Mouse (Mus musculus): ENCODE data around the gene Smyd5.
"Not testable (repeated sequence)": the region's sequence is repeated elsewhere in the genome, so short reads cannot be mapped to it uniquely, and the experiment has no call there.

Smyd5 gene

DNA sequence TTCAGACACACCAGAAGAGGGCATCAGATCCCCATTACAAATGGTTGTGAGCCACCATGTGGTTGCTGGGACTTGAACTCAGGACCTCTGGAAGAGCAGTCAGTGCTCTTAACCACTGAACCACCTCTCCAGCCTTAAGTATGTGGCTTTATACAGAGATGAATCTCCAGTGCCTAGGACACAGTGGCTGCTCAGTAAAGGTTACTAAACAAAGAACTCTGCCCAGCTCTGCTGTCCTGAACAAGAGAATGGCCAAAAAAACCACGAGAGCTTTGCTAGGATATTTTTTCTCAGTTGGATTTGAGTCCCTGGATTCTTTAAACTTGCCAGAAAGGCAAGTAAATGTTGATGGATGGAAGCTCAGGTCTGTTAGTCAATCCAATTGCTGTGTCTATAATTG is 18.4 kb downstream of the Smyd5 start:
- not testable (repeated sequence) for DNase-seq

DNA sequence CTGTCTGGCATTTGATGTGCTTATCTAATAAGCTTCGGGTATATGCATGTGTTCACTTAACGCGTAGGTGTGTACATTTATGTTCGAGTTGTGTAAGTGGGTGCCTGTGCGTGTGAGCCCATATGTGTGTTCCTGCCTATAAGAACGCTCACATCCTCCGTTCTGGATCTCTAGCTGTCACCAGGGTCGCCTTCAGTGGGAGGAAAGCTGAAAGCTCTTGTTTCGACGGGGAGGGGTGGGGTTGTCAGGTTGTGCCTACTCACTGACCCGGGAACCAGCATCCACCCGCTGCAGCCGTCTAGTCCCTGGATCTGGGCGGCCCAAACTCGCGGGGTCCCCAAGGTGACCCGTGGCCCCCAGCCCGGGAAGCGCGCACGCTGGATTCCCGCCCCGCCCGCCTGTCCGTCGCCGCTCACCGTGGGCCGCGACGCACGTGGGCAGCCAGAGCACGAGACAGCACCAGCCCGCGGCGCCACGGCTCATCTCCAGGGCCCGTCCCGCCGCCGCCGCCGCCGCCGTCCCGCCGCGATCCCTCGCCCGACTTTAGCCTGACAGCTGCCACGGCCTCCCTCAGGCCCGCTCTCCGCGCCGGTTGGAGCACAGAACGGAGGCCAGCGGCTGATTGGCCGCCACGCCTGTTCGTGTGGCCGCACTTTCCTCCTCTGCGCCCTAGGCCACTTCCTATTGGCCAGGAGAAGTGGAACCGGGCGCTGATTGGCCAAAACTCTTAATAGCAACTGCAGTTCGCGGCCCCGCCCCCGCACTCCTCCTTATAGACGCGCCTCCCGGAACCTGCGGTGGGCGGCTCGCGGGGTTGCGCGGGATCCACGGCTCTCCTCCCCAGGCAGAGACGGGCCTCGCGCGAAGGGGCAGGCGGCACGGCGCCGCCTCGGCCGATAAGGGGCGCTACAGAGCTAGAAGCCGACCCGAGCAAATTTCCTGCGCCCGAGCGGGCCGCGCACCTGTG is 19.2 kb downstream of the Smyd5 start, which contains the start of gene Cct7:
TSS of gene Cct7 (plus strand) at position 818 of the 967 bp plus-strand sequence.
- DNase-seq, result peak; percentile 99 to 100

DNA sequence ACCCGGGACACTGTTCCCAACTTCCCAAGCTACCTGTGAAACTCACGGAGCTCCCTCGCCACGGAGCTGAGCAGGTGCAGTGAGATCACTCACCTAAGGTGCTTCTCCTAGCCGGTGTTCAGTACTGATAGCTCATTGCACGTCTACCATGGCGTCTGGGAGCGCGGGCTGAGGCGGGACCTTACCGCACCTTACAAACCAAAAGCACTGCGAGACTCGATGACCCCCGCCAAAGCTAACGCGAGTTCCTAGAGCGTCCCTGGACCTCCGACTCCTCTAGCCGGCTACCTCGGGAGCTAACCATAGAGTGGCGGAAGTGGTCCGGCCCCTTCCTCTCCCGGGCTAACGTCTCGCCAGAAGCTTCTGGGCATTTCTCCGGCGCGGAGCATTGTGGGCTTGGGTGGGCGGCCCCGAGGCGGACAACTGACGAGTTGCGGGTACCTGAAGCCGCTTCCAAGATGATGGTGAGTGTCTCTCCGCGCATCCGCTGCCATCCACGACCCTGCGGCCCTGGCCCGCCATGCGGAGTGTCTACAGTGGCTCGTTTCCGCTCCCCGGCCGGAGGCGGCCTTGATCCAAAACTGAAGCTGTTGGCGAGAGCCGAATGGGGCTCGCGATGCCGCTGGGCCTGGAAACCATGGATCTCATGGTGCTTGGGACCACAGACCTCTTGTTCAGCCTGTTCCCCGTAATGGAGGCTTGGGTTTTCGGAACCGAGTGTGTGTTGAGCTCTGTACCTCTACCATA is 20.0 kb downstream of the Smyd5 start, which contains the start of gene Pradc1:
TSS of gene Pradc1 (minus strand) at position 307 of the 747 bp plus-strand sequence.
- peak; percentile 98 for DNase-seq

DNA sequence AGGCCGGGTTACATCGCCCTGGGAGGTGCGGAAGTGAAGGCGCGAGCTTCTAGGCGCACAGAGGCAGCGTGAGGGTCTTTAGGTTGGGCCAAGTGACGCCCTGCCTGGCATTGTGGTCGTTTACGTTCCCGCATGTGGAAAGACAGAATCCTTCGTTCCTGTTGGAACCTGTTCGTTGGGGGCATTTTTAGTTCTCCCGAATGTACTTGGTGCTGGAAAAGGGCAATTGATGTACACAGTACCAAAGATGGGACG is 20.5 kb downstream of the Smyd5 start:
- DNase-seq, result no peak

DNA sequence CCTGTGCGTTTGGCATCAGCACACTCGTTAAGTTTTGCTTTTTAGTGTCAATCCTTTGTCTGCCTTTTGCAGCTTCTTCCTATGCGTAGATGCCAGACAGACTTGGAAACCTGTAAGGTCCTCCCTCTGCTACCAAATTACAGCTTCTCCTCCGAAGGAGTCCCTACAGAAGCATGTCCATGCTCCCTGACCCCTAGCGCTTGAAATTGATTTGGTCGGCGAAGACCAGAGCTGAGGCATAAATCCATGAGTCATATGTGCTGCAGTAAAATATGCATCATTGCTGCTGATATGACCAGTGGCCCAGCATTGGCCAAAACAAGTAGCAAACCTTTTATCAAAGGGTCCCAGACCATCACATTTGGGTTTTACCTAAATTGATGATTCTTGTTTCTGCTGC is 21.0 kb downstream of the Smyd5 start:
- no peak for DNase-seq

DNA sequence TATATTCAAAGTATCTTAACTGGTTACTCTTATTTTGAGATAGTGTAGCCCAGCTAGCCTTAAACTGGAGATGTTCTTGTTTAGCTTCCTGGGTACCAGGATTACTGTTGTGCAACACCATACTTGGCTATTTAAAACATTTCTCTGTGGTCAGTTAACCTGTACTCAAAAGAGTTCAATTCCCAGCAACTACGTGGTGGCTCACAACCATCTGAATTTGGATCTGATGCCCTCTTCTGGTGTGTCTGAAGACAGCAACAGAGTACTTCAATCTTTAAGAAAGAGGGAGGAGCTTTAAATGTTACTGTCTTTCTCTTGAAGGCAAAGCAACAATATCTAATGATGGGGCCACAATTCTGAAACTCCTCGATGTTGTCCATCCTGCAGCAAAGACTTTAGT is 27.8 kb downstream of the Smyd5 start:
- no peak for DNase-seq

DNA sequence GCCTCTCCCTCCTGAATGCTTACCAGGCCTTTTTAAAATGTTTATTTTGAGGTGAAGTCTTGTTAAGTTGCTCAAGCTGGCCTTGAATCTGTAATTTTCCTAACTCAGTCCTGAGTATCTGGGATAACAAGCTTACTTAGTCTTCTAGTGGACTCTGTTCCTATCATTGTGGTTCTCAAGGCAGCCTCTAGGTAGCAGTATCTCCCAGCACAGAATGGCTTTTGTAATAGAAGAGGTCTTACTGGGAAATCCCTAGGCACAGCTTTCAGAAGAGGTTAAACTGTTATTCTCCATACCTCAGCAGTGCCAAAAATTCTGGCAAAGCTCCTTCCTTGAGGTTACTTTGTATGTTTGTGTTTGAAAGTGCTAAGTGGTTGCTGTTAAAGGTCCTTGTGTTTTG is 33.6 kb downstream of the Smyd5 start:
- no peak for DNase-seq

DNA sequence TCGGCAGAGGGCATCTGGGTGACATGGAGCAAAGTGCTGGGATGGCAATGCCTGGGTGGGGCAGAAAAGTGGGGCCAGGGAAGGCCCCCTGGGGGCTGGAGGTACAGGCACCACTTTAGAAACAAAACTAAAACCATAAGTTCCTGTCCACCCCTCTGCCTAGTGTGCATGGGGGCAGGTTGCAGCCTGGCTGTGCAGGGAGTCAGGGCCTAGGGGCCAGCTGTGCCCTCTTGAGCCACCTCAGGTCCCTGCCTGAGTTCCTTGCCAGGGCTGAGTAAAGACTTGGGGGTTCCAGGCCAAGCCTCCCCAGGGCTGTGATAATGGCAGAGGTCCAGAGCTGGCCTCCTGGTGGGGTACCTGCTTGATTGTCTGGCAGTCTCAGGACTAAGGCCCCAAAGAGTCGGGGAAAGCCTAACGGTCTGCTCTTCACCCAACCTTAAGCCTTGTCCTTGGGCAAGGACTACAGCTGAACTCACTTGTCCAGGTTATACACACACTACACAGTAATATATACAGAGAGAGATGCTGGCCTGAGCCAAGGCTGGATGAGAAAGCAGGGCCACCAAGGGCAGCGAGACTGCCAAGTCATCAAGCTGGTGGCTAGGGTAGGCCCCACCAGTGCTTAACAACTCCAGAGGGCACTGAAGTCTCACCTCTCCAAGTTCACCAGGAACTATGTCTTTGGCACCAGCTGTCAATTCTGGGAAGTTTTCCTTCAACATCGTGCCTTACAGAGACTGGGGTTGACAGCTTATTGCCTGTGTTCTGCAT is 38.1 kb downstream of the Smyd5 start:
- no peak for DNase-seq

DNA sequence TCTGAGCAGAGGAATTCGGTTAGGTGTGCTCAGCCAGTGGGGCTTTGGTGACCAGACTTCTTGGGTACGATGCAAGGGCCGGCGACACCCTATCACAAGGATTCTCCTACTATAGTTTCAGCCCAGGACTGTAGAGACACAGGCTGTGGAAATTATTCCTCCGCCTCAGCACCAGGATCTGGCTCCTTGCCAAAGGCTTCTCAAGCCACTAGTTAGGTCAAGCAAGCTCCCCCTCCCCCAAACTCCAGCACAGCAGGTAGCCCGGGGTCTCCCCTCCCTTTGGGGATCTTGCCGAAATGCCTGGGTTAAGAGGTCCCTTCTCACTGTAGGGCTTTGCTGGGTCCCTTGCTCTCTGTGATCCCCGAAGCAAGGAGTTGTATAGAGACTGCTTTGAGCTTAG is 40.2 kb downstream of the Smyd5 start:
- DNase-seq, result no peak

DNA sequence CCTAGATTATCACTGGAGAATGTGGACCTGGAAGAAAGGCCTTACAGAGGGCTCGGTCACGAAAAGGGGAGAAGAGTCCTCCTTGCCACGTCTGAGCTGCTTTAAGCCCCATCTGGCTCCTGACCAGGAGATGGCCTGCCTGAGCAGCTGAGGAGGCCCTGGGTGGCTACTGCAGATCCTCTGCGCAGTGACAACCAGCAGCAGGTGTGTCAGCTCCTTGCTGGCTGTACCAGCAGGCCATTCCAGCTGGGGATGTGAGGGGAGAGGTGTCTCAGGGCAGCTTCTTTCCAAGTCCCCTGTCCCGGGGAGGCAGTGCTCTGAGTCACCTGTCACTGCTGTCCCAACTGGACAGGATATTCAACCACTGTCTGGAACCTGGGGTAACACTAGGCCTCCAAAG is 40.8 kb downstream of the Smyd5 start:
- DNase-seq, result no peak

DNA sequence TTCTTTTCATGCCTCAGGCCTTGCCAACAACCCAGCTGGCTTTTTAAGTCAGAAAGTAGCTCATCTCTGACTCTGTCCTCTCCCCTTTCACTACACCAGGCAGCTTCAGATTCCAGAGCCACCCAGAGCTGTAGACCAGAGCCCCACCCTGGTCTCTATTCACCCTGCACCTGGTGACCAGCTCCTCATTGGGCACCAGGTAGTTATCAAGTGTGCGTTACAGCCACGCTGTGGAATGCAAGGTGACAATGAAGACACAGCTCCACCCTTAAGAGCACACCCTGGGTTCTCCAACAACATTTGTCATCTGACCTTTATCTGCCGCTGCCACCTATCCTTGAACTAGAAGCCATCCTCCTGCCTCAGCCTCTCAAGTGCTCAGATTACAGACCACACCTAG is 43.8 kb downstream of the Smyd5 start:
- no peak for DNase-seq

DNA sequence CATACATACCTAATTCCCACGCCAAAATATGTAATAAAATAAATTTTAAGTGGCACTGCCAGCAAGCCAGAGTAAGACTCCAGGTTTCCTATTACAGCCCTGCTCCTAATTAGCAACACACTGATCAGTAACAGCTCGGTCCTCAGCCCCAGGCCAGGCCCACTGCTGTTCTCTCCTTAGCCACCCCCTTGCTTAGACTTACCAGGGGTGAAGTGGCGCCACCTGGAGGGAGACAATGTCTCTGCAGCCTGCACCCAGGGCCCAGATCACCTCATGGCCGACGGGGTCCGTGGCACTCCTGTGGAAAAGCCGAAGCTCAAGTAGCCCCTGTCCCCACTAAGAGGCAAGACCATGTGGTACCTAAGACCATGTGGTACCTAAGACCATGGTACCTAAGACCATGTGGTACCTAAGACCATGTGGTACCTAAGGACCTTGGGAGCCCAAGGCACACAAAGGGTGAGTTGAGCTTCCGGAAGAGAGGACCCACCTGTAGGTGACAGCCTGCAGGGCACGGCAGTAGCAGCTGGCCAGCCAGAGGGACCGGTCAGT is 45.7 kb downstream of the Smyd5 start:
- DNase-seq, result peak; percentile 23 to 29

DNA sequence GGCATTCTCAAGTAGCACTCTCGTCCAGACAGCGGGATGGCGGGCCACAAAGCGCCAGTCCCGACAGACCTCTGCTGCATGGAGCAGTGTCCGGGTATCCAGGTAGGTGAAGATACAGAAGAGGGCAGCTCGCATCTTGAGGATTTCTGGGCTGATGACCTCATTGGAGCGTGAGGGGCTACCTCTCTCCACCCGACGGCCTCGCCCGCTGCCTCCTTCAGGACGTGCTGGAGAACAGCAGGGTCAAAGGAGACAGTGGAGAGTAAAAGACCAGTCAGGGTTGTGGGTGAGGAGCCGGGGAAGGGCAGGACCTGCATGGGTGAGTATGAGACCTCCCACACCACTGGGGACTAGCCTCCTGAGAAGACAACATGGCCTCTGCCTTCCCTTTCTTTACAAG is 46.6 kb downstream of the Smyd5 start:
- no peak for DNase-seq

DNA sequence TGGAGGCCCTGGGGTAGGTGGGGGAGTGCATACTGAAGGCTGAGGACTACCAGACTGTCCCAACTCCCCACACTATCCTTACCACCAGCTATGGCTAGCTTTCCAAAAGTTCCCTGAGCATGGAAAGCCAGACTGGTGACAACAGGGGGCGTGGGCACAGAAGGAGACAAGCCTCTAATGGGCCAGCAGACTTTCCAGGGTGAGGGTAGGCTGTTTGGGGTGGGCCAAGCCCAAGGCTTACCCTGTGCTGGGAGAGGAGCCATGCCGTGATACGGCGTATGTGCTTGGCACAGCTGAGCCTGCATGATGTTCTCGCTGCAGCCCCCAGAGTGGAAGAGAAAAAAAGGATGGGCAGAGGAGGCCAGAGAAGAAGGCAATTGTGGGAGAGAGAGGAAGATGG is 48.2 kb downstream of the Smyd5 start:
- no peak for DNase-seq

DNA sequence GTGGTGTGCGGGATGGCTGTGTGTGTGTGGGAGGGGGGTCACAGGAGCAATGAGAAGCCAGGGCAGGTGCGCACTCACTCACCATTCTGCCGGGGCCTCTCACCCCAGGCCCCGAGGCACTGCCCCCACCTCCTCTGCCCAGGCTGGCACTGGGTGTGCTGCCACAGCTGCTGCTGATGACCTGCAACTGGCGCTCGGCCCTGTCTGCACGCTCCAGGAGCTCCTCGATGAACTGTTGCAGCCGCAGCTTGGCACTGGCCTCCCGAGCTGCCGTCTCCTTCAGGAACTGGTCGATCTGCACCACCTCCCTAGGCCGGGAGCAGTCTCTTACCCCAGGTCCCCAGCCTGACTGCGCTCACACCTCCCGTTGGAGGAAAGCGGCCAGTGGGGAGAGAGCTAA is 48.9 kb downstream of the Smyd5 start:
- DNase-seq, result no peak

DNA sequence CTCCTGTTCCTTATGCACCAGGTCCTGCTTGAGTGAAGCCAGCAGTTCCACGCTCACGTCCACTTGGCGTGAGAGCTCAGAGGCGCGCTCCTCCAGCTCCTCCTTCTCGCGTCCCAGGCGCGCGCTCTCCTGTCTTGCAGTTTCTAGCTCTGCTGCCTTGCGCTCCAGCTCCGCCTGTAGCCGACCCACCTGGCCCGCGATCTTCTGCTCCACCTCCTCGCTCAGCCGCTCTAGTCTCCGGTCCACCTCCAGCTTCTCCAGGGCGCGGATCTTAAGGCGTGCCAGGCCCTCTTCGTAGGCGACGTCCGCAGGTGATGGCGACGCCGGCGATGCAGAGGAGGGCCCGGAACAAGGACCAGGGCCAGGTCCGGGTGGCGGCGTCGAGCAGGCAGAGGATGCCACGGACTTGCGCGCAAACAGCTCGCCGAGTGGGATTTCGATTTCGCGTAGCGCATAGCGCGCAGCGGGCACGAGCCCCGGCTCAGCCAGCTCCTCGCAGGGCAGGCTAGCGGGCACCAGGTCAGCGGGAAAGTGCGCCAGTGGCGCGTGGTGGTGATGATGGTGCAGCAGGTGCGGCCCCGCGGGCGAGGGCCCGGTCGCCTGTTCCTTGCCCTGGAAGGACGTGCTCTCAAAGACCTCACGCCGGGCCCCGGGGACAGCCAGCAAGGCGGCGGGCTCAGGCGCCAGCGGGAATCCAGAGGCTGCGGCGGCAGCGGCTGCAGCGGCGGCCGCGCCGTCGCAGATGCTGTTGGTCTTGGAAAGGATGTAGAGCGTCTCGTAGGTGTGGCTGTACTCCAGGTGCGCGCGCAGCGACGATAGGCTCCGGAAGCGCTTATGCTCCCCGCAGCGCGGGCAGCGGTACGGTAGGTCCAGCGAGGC is 52.3 kb downstream of the Smyd5 start:
- no peak for DNase-seq

DNA sequence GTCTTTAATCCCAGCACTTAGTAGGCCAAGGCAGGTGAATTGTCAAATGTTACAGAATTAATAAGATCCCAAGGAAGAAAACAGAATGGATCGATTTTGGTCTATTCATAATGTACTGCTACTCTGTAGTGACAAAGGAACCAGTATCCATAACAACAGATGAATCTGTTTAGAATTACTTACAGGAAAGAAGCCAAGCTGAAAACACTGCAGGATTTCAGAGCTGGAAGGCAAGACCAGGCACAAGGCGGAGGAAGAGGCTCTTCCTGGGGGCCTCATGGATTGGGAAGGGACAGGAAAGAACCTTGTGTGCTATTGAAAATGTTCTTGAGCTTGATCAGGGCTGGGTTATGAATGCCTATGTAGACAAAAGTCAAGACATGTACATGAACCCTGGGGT is 53.9 kb downstream of the Smyd5 start:
- DNase-seq, result no peak

DNA sequence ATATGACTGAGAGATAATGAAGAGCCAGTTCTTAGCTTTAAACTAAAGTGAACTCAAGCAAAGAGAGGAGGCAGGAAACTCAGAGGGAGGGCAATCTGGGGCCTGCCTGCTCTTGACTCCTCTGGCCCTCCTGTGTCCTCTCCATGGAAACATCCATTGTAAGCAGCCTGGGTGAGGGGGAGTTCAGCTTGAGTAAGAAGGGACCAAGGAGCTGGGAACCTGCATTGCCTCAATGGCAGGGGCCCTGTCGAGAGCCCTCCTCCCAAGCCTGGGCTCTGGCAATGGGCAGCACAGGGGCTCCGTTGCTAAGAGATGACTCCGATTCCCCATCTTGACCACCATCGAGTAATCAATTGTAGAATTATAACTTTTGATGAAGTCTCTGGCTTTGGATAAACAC is 56.7 kb downstream of the Smyd5 start:
- no peak for DNase-seq

DNA sequence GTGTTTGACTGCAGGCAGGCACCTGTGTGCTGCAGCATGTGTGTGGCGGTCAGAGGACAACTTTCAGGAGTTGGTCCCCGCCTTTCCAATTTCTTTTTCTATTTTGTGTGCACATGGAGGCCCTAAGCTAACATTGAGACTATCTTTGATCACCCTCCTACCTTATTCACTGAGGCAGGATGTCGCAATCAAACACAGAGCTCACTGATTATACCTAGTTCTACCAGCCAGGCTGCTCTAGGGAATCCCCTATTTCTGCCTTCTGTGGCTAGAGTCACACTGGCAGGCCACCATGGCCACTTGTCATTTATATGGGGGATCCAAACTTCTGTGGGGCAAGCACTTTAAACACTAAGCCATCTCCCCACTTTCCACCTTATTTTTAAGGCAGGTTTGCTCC is 57.9 kb downstream of the Smyd5 start:
- DNase-seq, result no peak

DNA sequence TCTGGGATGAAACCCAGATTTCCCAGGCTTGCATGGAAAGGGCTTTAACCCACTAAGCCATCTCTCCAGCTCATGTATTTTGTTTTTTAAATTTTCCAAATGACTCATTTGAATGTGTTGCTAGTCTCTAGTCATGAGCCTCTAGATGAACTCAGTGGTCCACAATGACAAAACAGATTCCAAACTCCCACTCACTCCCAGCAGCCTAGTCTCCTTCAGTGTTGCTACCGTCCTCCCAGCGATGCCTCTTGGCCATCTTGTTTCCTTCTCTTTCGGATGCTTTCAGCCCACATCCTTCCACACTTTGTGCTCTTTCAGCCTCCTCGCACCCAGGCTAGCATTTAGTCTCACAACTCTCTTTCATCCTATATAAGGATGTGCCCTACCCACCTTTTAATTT is 58.5 kb downstream of the Smyd5 start:
- no peak for DNase-seq

DNA sequence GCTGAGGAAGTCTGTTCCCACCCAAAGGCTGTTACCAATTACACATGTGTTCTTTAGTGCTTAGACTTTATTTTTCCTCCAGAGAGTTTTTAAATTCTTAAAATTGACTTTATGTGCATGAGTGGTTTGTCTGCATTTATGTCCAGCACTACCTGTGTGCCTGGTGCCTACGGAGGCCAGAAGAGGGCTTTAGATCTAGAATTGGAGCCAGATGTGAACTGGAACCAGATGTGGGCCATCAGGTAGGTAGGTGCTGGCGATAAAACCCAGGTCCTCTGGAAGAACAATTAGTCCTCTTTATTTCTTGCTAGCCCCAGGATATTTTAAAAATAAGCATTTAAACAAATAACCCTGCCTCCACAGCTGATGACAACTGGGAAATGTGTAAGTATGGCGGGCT is 59.8 kb downstream of the Smyd5 start:
- no peak for DNase-seq

All from lung, postnatal 4 days (tissue).